Mouse (Mus musculus) erythroblast, adult 5-6 weeks (primary cell): Measurements from ENCODE around the gene 9030612E09Rik. TPM values are rescaled to one million over a fixed set of nuclear protein-coding genes. Genes with fewer than 3 reads are reported as not detected.
A peak's percentile ranks its signal among the peaks of the same experiment; 100 is the strongest.

ENCODE experiments used
- ATAC-seq: replicated peaks from 2 replicates; pipeline ENCODE4 v1.8.0; 2016; ENCODE audit warnings: moderate number of reproducible peaks, mild to moderate bottlenecking, moderate TSS enrichment, inconsistent platforms; ENCODE audit not compliant: poor library complexity, low FRiP score, severe bottlenecking
- total RNA-seq, 2 experiments: library from RNA; stranded (forward) in 1 of 2; stranded (reverse) in 1 of 2; fragments of 150-400 nt in 1 of 2; fragments of 200-764, 138-1000 nt in 1 of 2; gene quantifications; 2 replicates each; pipeline versions ENCODE4 v1.2.3 to v1.2.4; 2015 to 2017; ENCODE audit warnings: low replicate concordance in 2 of 2

The 9030612E09Rik gene
- total RNA-seq, 2 experiments from 2014 or later: not detected

GRCm38 (mm10) chr10:43180313-43180912, 5.9 kb downstream of the 9030612E09Rik start:
- ATAC-seq: no peak

GRCm38 (mm10) chr10:43200206-43200605, 25.7 kb downstream of the 9030612E09Rik start:
- no peak for ATAC-seq

- no peak for ATAC-seq
Measured at GRCm38 (mm10) chr10:43203865-43204264, 29.4 kb downstream of the 9030612E09Rik start.

GRCm38 (mm10) chr10:43211866-43212265, 37.4 kb downstream of the 9030612E09Rik start:
- no peak for ATAC-seq

- ATAC-seq: no peak
Measured at GRCm38 (mm10) chr10:43217361-43217900, 42.9 kb downstream of the 9030612E09Rik start.

- ATAC-seq: no peak
Measured at GRCm38 (mm10) chr10:43220479-43220878, 46.0 kb downstream of the 9030612E09Rik start.

GRCm38 (mm10) chr10:43220910-43221625, 46.6 kb downstream of the 9030612E09Rik start, which contains the start of gene Pdss2:
TSS of gene Pdss2 (plus strand) at chr10:43221486.
- peak; percentile 100 for ATAC-seq

GRCm38 (mm10) chr10:43221659-43222058, 47.2 kb downstream of the 9030612E09Rik start:
- peak; percentile 59 for ATAC-seq

GRCm38 (mm10) chr10:43223391-43223790, 48.9 kb downstream of the 9030612E09Rik start:
- ATAC-seq: no peak

Other genes starting within 250 kb of the 9030612E09Rik start
- gene Sobp, start 174 bp upstream of the 9030612E09Rik start, total RNA-seq (2015; ENCODE audit: low replicate concordance): not detected in 2 replicates
- gene Sobp, start 174 bp upstream of the 9030612E09Rik start, total RNA-seq (2017; ENCODE audit: low replicate concordance): not detected in 2 replicates
- gene Pdss2, start 46.8 kb downstream of the 9030612E09Rik start, total RNA-seq (2015; ENCODE audit: low replicate concordance): 0.38 and 1.9 TPM in 2 replicates
- gene Pdss2, start 46.8 kb downstream of the 9030612E09Rik start, total RNA-seq (2017; ENCODE audit: low replicate concordance): 6.6 and 9.3 TPM in 2 replicates